19 mouse cellular contexts compared by ENCODE assay signal in genomic region chr1:164821307-164821706, GRCm38 (mm10). TPM values are rescaled to one million over a fixed set of nuclear protein-coding genes. Genes with fewer than 3 reads are reported as not detected.
"Had no signal": no experiment of that assay in that cellular context is flagged by ENCODE, and none has a peak within 500 bp of the region (broad histone marks: within the 10 kb centered on the region; RNA-seq: fewer than 3 reads in every experiment).

No protein-coding gene starts in this region.

- DNase-seq: lung, adult 18-20 months; lung, embryonic 14.5 days; lung, postnatal 10 days; lung, postnatal 4 days; right cerebral cortex, adult 18-20 months; right cerebral cortex, postnatal 25 days; right cerebral cortex, postnatal 4 days; spleen, adult 18-20 months; thymus, adult 18-20 months; thymus, postnatal 14 days; thymus, postnatal 36 days had no signal

- H3K9me3 ChIP-seq: liver, embryonic 12.5 days; midbrain, embryonic 10.5 days; neural tube, embryonic 13.5 days; neural tube, embryonic 15.5 days had no signal

- H3K4me2 ChIP-seq: liver, embryonic 12.5 days; lung, embryonic 14.5 days; neural tube, embryonic 13.5 days; neural tube, embryonic 15.5 days had no signal

- H3K27ac ChIP-seq: liver, embryonic 12.5 days; liver, embryonic 14.5 days; midbrain, embryonic 10.5 days; neural tube, embryonic 13.5 days; neural tube, embryonic 15.5 days had no signal

- H3K4me1 ChIP-seq: liver, embryonic 12.5 days; neural tube, embryonic 15.5 days had no signal

- ATAC-seq: liver, embryonic 12.5 days had no signal

- H3K36me3 ChIP-seq: liver, embryonic 12.5 days; midbrain, embryonic 10.5 days; neural tube, embryonic 13.5 days; neural tube, embryonic 15.5 days had no signal

- H3K27me3 ChIP-seq: liver, embryonic 12.5 days; neural tube, embryonic 13.5 days; neural tube, embryonic 15.5 days had no signal

- H3K9ac ChIP-seq: liver, embryonic 12.5 days; liver, embryonic 14.5 days; lung, embryonic 14.5 days; neural tube, embryonic 13.5 days; neural tube, embryonic 15.5 days had no signal

- H3K4me3 ChIP-seq: liver, embryonic 12.5 days; midbrain, embryonic 10.5 days; myocyte; neural tube, embryonic 13.5 days; neural tube, embryonic 15.5 days had no signal

RNA-seq across cellular contexts. Expression of gene Dpt, which starts 24.9 kb away (rescaled TPM):
- total RNA-seq: megakaryocyte, adult 5-6 weeks; megakaryocyte-erythroid progenitor cell, adult 5-6 weeks had no signal
- polyA plus RNA-seq: liver, embryonic 12.5 days; midbrain, embryonic 10.5 days had no signal
